Mouse (Mus musculus) stomach, embryonic 15.5 days (tissue): ENCODE results near the gene Tmem254b. TPM values are rescaled to one million over a fixed set of nuclear protein-coding genes. Genes with fewer than 3 reads are reported as not detected.
"Not testable (repeated sequence)": the region's sequence is repeated elsewhere in the genome, so short reads cannot be mapped to it uniquely, and the experiment has no call there.

Experiments used
- ATAC-seq: fragments of 200-750 bp; cut with Nextera tagmentation; 2 replicates; pipeline ENCODE4 v1.8.0; 2017; ENCODE audit warnings: low read depth, moderate number of reproducible peaks, moderate TSS enrichment; ENCODE audit not compliant: insufficient read depth, low FRiP score
- H3K27ac ChIP-seq: fragments of 300-500 bp; sonication (generic); 2 replicates; pipeline ENCODE4 v1.5.1; 2015; ENCODE audit warnings: mild to moderate bottlenecking, inconsistent platforms
- H3K27me3 ChIP-seq: fragments of 300-500 bp; sonication (generic); replicated peaks from 2 replicates; pipeline ENCODE4 v1.6.1; 2015; ENCODE audit warnings: inconsistent platforms
- H3K36me3 ChIP-seq: fragments of 300-500 bp; sonication (generic); 2 replicates; pipeline ENCODE4 v1.6.1; 2015; ENCODE audit warnings: inconsistent platforms
- H3K4me1 ChIP-seq: fragments of 300-500 bp; sonication (generic); 2 replicates; pipeline ENCODE4 v1.6.1; 2015; ENCODE audit warnings: inconsistent platforms
- H3K4me2 ChIP-seq: fragments of 300-500 bp; sonication (generic); 2 replicates; pipeline ENCODE4 v1.6.1; 2015; ENCODE audit warnings: mild to moderate bottlenecking, inconsistent platforms
- H3K4me3 ChIP-seq: fragments of 300-500 bp; sonication (generic); replicated peaks from 2 replicates; pipeline ENCODE4 v1.5.1; 2015; ENCODE audit warnings: inconsistent platforms
- H3K9ac ChIP-seq: fragments of 300-500 bp; sonication (generic); 2 replicates; pipeline ENCODE4 v1.6.1; 2015; ENCODE audit warnings: inconsistent platforms
- H3K9me3 ChIP-seq: fragments of 300-500 bp; sonication (generic); 2 replicates; pipeline ENCODE4 v1.6.1; 2016; ENCODE audit warnings: inconsistent platforms
- WGBS: fragments of 180-500 bp; shearing (Covaris S2); methylation state at CpG from one replicate; pipeline ENCODE4 v1.1.7; 2015; 5-methylcytosine and 5-hydroxymethylcytosine counted together
- polyA plus RNA-seq: library from polyadenylated mRNA; unstranded; fragments of >200 nt; fragmentation: Nextera tagmentation; extraction: Ambion mirVana; gene quantifications from 2 replicates; pipeline ENCODE4 v1.2.1, GENCODE M21; 2015

Gene Tmem254b
- polyA plus RNA-seq, result 42.2 and 54.3 TPM in 2 replicates

DNA sequence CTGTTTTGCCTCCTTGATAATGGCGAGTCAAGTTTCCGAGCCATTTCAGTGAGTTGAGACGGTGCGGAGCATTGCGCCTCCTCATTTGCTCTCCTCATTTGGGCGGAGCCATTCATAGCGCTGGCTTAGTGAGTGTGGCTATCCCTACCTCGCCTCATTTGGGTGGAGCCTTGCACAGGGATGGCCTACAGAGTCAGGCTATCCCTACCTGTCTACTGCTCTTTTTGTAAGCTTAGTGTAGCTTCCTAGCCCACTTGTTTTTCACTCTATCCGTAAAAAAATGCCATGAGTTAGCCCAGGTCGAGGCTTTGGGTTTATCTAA lies at the start of gene Tmem254b:
Gene Tmem254b, minus strand, starts transcription at position 116 of the 322 bp plus-strand sequence.
- no CpG with 5 or more reads among the region's 10 CpGs for WGBS

DNA sequence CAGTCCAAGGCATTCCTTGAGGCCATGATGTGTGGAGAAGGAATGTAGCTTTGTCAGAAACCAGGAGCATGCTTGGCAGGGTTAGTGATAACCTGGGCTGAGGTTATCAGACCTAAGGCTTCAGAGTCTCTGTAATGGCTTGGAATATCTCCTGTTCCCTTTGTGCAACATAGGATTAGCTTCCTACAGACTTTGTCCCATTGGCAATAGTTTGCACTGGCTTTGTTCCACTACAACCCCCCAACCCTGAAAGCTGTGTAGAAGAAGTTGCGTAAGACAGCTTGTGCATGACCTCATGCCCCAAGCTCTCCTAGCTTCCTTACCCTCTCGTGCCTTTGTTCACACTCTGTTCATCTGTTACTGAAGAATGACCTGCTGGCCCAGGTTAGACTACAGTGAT lies 30.3 kb upstream of the Tmem254b start:
- H3K4me3 ChIP-seq, ATAC-seq: not testable (repeated sequence)

More for the DNA sequence above, at the start of gene Tmem254b:
- H3K4me3 ChIP-seq, H3K9ac ChIP-seq, H3K9me3 ChIP-seq, H3K27me3 ChIP-seq, H3K36me3 ChIP-seq, H3K27ac ChIP-seq, H3K4me2 ChIP-seq, H3K4me1 ChIP-seq: not testable (repeated sequence)
- peak; percentile 68; the same call in 1 of the 2 replicates for ATAC-seq

GRCm38 (mm10) chr14:26216233-26217000 lies 9.6 kb upstream of the Tmem254b start:
- not testable (repeated sequence) for H3K27ac ChIP-seq

More for the DNA sequence above, 30.3 kb upstream of the Tmem254b start:
- H3K9me3 ChIP-seq, H3K4me1 ChIP-seq, H3K4me2 ChIP-seq, H3K9ac ChIP-seq, H3K27ac ChIP-seq, H3K36me3 ChIP-seq, H3K27me3 ChIP-seq: not testable (repeated sequence)
- no CpG with 5 or more reads among the region's 2 CpGs for WGBS

DNA sequence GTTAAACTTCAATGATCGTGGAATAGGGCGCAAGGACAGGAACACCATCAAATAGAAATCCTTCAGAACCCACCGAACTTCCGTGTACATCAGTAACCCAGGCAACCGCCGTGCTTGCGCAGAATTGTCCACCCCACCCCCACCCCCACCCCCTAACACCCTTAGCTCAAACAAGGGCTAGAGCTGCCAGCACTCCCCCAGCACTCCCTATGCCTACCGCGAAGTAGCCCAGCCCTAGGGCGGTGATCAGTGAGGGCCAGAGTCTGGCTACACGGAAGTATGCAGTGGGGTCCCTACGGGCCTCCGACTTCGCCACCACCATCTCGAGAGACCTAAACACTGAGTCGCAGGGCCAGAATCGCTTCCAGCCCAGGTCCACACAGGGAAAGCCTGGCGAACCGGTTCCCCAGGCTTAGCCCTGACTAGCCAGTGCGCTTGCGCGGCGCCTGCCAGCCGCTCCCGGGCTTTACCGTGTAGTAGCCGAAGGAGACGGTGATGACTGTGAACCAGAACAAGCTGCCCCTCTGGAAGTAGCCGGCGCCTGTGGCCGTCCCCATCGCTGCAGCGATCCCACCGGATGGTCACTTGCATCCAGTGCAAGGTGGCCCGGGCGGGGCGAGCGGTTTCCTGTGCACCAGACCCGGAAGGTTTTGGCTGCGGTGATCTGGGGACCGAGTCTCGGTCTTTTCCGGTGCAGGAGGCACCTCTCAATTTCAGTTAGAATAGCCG lies 480 bp downstream of the Tmem254b start:
- peak; percentile 75 for ATAC-seq
- H3K4me3 ChIP-seq, result not testable (repeated sequence)
- no CpG with 5 or more reads among the region's 44 CpGs for WGBS

More at GRCm38 (mm10) chr14:26216233-26217000, 9.6 kb upstream of the Tmem254b start:
- no CpG with 5 or more reads among the region's 5 CpGs for WGBS
- H3K4me1 ChIP-seq, H3K27me3 ChIP-seq, H3K9me3 ChIP-seq, H3K4me3 ChIP-seq, H3K36me3 ChIP-seq, H3K4me2 ChIP-seq, H3K9ac ChIP-seq: not testable (repeated sequence)
- peak; percentile 70; the same call in 1 of the 2 replicates for ATAC-seq

DNA sequence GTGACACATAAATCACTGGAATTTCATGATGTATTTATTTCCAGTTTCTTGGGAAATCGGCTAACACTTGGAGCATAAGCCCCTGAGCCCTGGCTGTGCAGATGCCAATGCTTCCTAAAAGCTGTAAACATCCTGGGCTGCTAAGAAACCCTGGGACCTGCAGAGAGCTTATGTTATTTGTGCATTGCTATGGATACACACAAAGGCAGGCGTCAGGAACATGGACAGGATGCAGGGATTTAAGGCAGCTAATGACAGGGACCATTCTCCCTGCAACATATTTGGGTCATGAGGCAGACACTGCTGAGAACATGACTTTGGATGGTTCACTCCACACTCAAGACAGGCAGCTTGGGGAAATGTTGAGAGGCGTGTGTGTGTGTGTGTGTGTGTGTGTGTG lies 9.0 kb downstream of the Tmem254b start:
- not testable (repeated sequence) for H3K9me3 ChIP-seq, H3K4me3 ChIP-seq, H3K4me1 ChIP-seq, H3K27me3 ChIP-seq, H3K36me3 ChIP-seq, H3K9ac ChIP-seq, ATAC-seq, H3K27ac ChIP-seq, H3K4me2 ChIP-seq
- no CpG with 5 or more reads among the region's 3 CpGs for whole genome bisulfite sequencing

More for the DNA sequence above, 480 bp downstream of the Tmem254b start:
- not testable (repeated sequence) for H3K4me1 ChIP-seq, H3K9ac ChIP-seq, H3K9me3 ChIP-seq, H3K27ac ChIP-seq, H3K36me3 ChIP-seq, H3K27me3 ChIP-seq, H3K4me2 ChIP-seq

DNA sequence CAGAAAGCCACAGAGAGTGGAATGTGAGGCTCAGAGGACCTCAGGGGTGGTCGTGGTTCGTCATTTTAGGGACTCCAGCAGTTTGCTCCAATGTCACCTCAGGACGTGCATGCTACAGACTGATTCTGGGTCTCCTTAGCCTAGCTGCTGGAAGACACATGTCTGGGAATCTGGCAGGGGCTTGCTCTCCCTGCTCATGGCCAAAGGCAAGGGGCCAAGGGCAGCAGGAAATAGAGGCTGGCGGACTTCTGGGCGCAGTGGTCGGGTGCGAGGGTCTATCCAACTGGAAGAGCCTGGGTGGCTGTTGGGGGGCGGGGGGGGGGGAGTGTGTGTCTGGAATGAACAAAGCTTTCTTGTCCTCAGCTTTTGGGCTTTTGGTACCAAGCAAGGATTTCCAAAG lies 18.5 kb downstream of the Tmem254b start:
- not testable (repeated sequence) for H3K27me3 ChIP-seq, H3K9ac ChIP-seq, H3K36me3 ChIP-seq, H3K4me2 ChIP-seq, H3K4me3 ChIP-seq, ATAC-seq, H3K9me3 ChIP-seq, H3K27ac ChIP-seq, H3K4me1 ChIP-seq
- no CpG with 5 or more reads among the region's 8 CpGs for WGBS

GRCm38 (mm10) chr14:26186638-26187037 lies 20.2 kb downstream of the Tmem254b start:
- not testable (repeated sequence) for H3K36me3 ChIP-seq, H3K27me3 ChIP-seq, ATAC-seq, H3K4me2 ChIP-seq, H3K27ac ChIP-seq, H3K4me1 ChIP-seq, H3K9me3 ChIP-seq, H3K9ac ChIP-seq, H3K4me3 ChIP-seq
- no CpG with 5 or more reads among the region's 9 CpGs for WGBS

- H3K9me3 ChIP-seq, H3K4me2 ChIP-seq, H3K27me3 ChIP-seq, H3K4me1 ChIP-seq, H3K9ac ChIP-seq, H3K27ac ChIP-seq, H3K4me3 ChIP-seq, ATAC-seq, H3K36me3 ChIP-seq: not testable (repeated sequence)
- no CpG with 5 or more reads among the region's 10 CpGs for WGBS
These were observed 24.5 kb downstream of the Tmem254b start, which contains the start of gene Plac9b for GRCm38 (mm10) chr14:26182380-26182779. Plac9b (minus strand) TSS chr14:26182480.

DNA sequence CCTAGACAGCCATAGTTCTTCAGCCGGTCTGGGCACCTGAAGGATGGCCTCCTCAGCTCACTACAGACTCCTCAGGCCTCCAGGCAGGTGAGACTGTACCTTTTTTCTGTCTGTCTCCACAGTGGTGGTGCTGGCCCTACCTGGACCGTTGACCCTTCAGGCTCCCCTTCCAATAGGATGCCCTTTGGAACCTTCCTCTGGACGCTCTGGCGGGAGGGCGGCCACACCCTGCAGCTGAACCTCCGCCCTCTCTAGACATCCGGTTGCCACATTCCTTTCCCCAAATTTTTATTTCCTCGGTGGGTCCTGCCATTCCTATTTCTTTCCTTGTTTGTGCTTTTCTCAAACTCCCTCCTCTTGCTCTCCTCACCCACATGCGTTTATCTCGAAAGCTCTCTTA lies 25.2 kb downstream of the Tmem254b start:
- H3K4me1 ChIP-seq, H3K4me3 ChIP-seq, H3K36me3 ChIP-seq, H3K27me3 ChIP-seq, H3K27ac ChIP-seq, H3K9me3 ChIP-seq, H3K9ac ChIP-seq, H3K4me2 ChIP-seq, ATAC-seq: not testable (repeated sequence)
- WGBS, result no CpG with 5 or more reads among the region's 10 CpGs

DNA sequence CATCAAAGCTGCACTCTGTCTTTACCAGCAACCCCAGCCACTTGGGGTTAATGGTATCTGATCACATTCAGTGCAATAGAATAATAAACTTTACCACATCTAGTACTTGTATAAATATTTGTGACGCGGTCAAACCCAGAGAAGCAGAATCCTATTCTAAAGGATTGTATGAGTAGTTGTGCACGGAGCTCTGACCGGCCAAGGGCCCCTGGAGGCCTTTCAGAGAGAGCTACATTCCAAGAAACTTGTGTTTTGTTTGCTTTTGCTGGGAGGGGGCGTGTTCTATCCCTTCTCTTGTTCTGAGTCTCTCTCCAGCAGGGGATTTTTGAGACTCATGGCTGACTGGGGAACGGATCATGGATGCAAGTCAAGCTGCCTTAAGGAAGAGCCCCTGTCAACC lies 31.8 kb downstream of the Tmem254b start:
- not testable (repeated sequence) for H3K36me3 ChIP-seq, H3K9ac ChIP-seq, H3K4me1 ChIP-seq, H3K27ac ChIP-seq, H3K4me2 ChIP-seq, H3K9me3 ChIP-seq, ATAC-seq, H3K4me3 ChIP-seq, H3K27me3 ChIP-seq
- WGBS, result no CpG with 5 or more reads among the region's 6 CpGs

- H3K27me3 ChIP-seq, result not testable (repeated sequence)
- peak; percentile 65; the same call in 1 of the 2 replicates for ATAC-seq
These were observed 32.9 kb downstream of the Tmem254b start for GRCm38 (mm10) chr14:26173955-26174354.

DNA sequence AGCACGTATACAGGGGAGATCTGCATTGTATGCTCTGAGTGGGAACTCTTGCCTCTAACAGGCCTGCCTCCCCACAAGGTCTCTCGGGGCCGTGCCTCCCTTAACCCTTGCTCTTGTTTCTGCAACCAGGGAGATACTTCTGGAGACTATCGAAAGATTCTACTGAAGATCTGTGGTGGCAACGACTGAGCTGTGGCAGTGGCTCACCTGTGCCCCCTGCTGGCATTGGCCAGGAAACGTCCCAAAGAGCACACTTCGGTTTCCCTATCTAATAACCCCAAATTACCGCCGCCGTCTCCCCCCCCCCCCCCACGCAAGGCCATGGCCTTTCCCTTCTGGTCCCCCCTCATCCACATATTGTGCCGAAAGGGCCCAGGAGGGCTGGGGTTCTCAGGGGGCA lies 41.6 kb downstream of the Tmem254b start:
- no CpG with 5 or more reads among the region's 12 CpGs for WGBS
- not testable (repeated sequence) for ATAC-seq

More at GRCm38 (mm10) chr14:26173955-26174354, 32.9 kb downstream of the Tmem254b start:
- not testable (repeated sequence) for H3K4me3 ChIP-seq, H3K9ac ChIP-seq, H3K27ac ChIP-seq, H3K4me2 ChIP-seq, H3K9me3 ChIP-seq, H3K36me3 ChIP-seq, H3K4me1 ChIP-seq
- no CpG with 5 or more reads among the region's 3 CpGs for WGBS

More for the DNA sequence above, 41.6 kb downstream of the Tmem254b start:
- not testable (repeated sequence) for H3K27ac ChIP-seq, H3K4me2 ChIP-seq, H3K36me3 ChIP-seq, H3K9ac ChIP-seq, H3K27me3 ChIP-seq, H3K9me3 ChIP-seq, H3K4me1 ChIP-seq, H3K4me3 ChIP-seq
